Mouse (Mus musculus) brain, embryonic 14.5 days (tissue): ENCODE data around the gene Krt12.

Experiments used
- CTCF ChIP-seq: fragments of 200-500 bp; IDR thresholded peaks from 2 replicates; pipeline ENCODE4 v1.5.1; 2012; ENCODE audit warnings: inconsistent platforms, mild to moderate bottlenecking, moderate library complexity, borderline replicate concordance; ENCODE audit not compliant: insufficient read depth, insufficient read length; ENCODE audit errors: extremely low read depth
- POLR2A ChIP-seq: fragments of 200-500 bp; IDR thresholded peaks from 2 replicates; pipeline ENCODE4 v1.6.1; 2012; ENCODE audit warnings: mild to moderate bottlenecking, inconsistent platforms, borderline replicate concordance; ENCODE audit not compliant: poor library complexity, insufficient read depth, insufficient read length, severe bottlenecking; ENCODE audit errors: extremely low read depth

GRCm38 (mm10) chr11:99436625-99437024 is 14.6 kb upstream of the Krt12 start:
- TF ChIP-seq CTCF (no peak), POLR2A (no peak)
